Mouse (Mus musculus) liver, embryonic 18 days (tissue): Measurements from ENCODE around the gene Sephs1. TPM values are rescaled to one million over a fixed set of nuclear protein-coding genes. Genes with fewer than 3 reads are reported as not detected.

Experiments used
- polyA plus RNA-seq: library from polyadenylated mRNA; depleted of rRNA; stranded (reverse); fragments of >200 nt; gene quantifications from 2 replicates; pipeline ENCODE4 v1.2.3, GENCODE M21; 2012; rRNA removed

Sephs1 gene
- polyA plus RNA-seq, result 16.0 and 16.2 TPM in 2 replicates

DNA sequence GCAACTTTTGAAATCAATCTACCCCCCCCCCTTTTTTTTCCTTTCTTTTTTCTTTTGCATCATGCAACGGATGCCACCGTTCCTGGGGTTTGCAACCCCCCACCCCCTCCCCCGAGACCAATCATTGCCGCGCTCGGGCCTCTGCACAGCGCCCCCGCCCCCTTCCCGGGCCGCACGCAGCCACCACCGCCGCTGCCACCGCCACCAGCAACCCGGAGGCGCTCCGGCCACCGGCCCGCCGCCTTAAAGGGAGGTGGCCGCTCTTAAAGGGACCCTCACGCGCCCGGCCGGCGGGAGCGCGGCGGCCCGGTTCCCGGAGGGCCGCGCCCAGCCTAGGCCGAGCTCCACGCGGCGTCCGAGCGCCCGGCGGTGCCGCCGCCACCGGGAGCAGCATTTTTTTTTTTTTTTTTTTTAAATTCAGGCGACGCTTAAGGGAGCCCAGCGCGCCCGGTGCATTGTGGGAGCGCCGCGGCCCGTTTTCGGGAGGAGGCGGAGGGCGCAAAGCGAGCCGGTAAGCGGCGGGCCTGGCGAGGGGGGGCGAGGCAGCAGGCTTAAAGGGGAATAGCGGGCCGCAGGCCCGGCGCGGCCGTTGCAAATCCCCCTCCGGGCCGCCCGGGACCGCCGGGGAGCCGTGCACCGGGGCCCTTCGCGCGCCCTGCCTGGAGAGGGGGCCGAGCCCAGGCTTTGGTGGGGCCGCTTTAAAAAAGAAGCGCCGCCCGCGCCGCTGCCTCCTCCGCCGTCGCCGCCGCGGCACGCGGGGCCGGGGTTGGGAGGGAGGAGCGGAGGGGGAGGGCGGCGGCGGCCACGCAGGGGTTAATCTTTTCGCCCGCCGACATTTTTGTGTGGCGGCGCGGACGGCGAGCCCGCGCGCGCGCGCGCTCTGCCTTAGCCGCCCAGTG, at the start of gene Sephs1:
TSS of gene Sephs1 (plus strand) at position 215 of the 899 bp plus-strand sequence.

DNA sequence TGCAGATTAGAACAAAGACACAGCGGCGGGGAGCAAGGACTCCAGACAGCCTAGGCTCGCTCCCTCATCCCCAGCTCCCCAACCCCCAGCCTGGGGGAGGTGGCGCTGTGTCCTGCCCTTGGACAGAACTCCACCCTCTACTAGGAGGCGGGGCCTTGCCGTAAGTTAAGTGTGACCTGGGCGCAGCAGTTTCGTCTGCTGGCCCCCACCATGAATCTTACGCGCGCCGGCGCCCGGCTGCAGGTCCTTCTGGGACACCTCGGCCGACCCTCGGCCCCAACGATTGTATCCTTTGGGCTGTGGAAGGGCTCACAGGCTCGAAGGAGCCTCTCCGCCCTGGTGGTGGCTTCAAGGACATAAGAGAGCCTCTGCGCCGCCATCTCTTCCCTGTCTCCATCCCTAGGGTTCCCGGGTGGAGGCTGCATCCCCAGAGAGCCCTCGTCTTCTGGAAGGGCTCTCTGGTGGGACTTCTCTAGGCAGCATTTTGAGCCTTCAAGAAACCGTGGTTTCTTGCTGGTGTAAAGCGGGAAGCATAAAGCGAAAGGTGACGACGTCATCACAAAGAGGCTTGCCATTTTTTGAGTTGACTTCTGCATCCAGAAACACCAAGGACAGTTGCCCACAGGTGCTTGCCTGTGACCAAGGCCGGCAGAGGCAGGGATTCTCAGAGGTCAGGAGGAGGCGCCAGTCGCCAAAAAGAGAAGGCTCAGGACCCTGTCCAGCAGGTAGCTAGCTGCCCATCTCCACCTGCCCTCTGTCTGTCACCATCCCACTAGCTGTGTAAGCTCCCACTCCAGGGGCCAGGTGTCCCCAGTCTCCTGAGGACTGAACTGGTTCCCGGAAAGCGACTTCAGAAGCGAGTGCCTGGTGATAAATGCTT, 37.7 kb downstream of the Sephs1 start, which contains the start of gene Phyh:
TSS of gene Phyh (plus strand) at position 160 of the 880 bp plus-strand sequence.

Other genes with a start within 250 kb of the Sephs1 start
- 13.6 and 13.8 TPM in 2 replicates for gene Prpf18, start 229.5 kb upstream of the Sephs1 start, polyA plus RNA-seq
- 1.8 TPM in 2 replicates for gene Bend7, start 163.7 kb upstream of the Sephs1 start, polyA plus RNA-seq
- 158 and 164 TPM in 2 replicates for gene Phyh, start 37.5 kb downstream of the Sephs1 start, polyA plus RNA-seq
- not detected in 2 replicates for gene Ucma, start 94.6 kb downstream of the Sephs1 start, polyA plus RNA-seq
- 16.7 TPM in 2 replicates for gene Mcm10, start 131.2 kb downstream of the Sephs1 start, polyA plus RNA-seq
- 13.1 and 13.3 TPM in 2 replicates for gene Optn, start 182.5 kb downstream of the Sephs1 start, polyA plus RNA-seq